Mouse (Mus musculus): ENCODE results near the gene Rbm4b. TPM values are rescaled to one million over a fixed set of nuclear protein-coding genes. Genes with fewer than 3 reads are reported as not detected.
A peak's percentile ranks its signal among the peaks of the same experiment; 100 is the strongest.
"Not testable (repeated sequence)": the region's sequence is repeated elsewhere in the genome, so short reads cannot be mapped to it uniquely, and the experiment has no call there.

Rbm4b gene
- polyA plus RNA-seq, 1 experiment, result 11.9 TPM

DNA sequence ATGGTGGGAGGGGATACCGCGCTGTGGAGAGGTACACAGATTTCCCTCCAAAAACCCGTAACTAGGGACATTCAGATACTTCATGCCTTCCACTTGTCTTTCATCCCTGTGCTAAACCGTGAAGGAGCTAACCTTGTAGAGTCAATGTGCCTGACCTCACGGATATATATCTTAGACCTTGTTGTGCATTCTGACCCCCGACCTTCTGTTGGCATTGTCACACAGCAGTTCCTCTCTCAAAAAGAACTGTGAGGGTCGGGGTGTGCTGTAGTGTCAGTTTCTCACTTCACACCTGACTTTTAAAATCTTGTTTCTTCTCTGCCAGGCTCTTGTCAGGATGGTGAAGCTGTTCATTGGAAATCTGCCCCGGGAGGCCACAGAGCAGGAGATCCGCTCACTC, 624 bp downstream of the Rbm4b start:
- H3K27ac ChIP-seq (ENCODE audit: insufficient read depth, low read length), result peak overlapping the region; percentile 23; the same call in 1 of the 2 replicates
- peaks cover 4% of the 10 kb centered on the region for H3K4me1 ChIP-seq (ENCODE audit: control insufficient read depth, insufficient read depth, low read length)
- peak overlapping the region; percentile 70 for H3K4me3 ChIP-seq (ENCODE audit: insufficient read depth, low read length)
- TF ChIP-seq POLR2A (IDR thresholded peaks at IDR 0.05; ENCODE audit: low read depth, low read length) (no peak), CTCF (IDR thresholded peaks at IDR 0.05; ENCODE audit: borderline replicate concordance, insufficient read depth, low read length) (no peak)

DNA sequence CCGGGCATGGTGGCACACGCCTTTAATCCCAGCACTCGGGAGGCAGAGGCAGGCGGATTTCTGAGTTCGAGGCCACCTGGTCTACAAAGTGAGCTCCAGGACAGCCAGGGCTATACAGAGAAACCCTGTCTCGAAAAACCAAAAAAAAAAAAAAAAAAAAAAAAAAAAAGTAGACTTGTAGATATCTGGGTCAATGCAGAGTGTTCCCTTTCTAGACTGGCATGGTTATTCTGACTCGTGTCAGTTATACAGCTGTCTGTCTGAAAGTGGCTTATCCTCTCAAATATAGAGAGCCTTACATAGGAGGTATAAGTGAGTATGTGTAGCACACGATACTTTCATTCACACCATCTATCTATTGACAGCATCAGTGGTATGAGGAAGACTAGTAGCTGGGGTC, 4.2 kb downstream of the Rbm4b start:
- not testable (repeated sequence) for H3K4me3 ChIP-seq (ENCODE audit: insufficient read depth, low read length); H3K4me1 ChIP-seq (ENCODE audit: control insufficient read depth, insufficient read depth, low read length); H3K27ac ChIP-seq (ENCODE audit: insufficient read depth, low read length)

DNA sequence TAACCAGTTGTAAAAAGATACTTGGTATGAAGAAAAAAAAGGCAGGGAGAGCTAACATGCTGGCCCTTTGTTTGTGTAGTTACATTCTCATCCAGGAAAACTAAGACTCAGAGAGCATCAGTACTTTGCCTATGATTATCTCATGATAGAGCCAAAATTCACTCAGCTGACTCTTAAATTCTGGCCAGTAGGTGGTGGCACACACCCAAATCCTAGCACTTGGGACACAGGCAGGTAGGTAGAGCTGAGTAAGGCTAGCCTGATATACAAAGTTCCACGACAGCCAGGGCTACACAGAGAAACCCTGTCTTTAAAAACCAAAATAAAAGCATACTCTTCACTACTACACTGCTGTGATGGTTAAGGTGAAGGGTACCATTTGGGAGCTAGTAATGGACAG, 6.6 kb downstream of the Rbm4b start:
- TF ChIP-seq CTCF (IDR thresholded peaks at IDR 0.05; ENCODE audit: borderline replicate concordance, insufficient read depth, low read length) (no peak), POLR2A (IDR thresholded peaks at IDR 0.05; ENCODE audit: low read depth, low read length) (no peak)
- Histone ChIP-seq H3K4me1 (ENCODE audit: control insufficient read depth, insufficient read depth, low read length) (peaks cover under 1% of the 10 kb centered on the region), H3K4me3 (ENCODE audit: insufficient read depth, low read length) (no peak overlapping the region), H3K27ac (ENCODE audit: insufficient read depth, low read length) (no peak overlapping the region)

GRCm38 (mm10) chr19:4767507-4768148, 11.3 kb downstream of the Rbm4b start:
- H3K4me3 ChIP-seq (ENCODE audit: insufficient read depth, low read length), result no peak overlapping the region
- no peaks in the 10 kb centered on the region for H3K4me1 ChIP-seq (ENCODE audit: control insufficient read depth, insufficient read depth, low read length)
- TF ChIP-seq POLR2A (IDR thresholded peaks at IDR 0.05; ENCODE audit: low read depth, low read length) (no peak), CTCF (IDR thresholded peaks at IDR 0.05; ENCODE audit: borderline replicate concordance, insufficient read depth, low read length) (no peak)
- no peak overlapping the region for H3K27ac ChIP-seq (ENCODE audit: insufficient read depth, low read length)

DNA sequence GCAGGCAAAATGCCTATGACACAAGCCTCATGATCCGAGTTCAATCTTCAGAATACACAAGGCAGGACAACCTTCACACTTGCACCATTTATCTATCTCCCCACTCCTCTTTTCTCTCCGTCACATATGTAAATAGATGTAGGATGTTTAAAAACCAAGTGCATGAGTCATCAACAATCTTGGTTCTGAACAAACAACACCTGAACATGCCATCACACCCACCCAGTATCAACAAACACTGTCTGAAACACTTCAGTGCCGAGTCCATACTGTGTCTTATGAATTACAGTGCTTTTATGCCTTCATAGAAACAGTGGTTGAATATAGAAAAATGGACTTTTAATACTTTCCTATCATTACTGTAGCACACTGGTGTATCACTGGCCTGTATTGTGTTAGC, 16.5 kb downstream of the Rbm4b start:
- H3K4me3 ChIP-seq (ENCODE audit: insufficient read depth, low read length), result no peak overlapping the region
- no peak overlapping the region for H3K27ac ChIP-seq (ENCODE audit: insufficient read depth, low read length)
- H3K4me1 ChIP-seq (ENCODE audit: control insufficient read depth, insufficient read depth, low read length), result no peaks in the 10 kb centered on the region
- TF ChIP-seq CTCF (IDR thresholded peaks at IDR 0.05; ENCODE audit: borderline replicate concordance, insufficient read depth, low read length) (no peak), POLR2A (IDR thresholded peaks at IDR 0.05; ENCODE audit: low read depth, low read length) (no peak)

DNA sequence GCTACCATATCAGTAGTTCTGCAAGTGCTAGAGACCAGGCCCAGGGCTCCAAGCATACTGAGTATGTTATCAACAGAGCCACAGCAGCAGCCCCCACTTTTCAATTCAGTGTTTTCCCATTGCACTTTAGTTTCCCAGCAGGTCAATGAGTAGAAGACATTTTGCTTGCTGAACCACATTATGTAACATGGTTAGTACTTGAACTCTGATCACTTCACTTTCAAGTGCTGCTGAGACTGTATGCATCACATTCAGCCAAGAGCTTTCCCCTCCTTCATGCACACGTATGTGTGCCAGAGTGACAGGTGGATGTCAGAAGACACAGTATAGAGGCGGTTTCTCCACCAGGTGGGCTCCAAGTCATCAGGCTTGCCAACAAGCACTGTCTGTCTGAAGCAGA, 26.6 kb downstream of the Rbm4b start:
- Histone ChIP-seq H3K27ac (ENCODE audit: insufficient read depth, low read length) (no peak overlapping the region), H3K4me3 (ENCODE audit: insufficient read depth, low read length) (no peak overlapping the region), H3K4me1 (ENCODE audit: control insufficient read depth, insufficient read depth, low read length) (no peaks in the 10 kb centered on the region)
- TF ChIP-seq POLR2A (IDR thresholded peaks at IDR 0.05; ENCODE audit: low read depth, low read length) (no peak), CTCF (IDR thresholded peaks at IDR 0.05; ENCODE audit: borderline replicate concordance, insufficient read depth, low read length) (no peak)

DNA sequence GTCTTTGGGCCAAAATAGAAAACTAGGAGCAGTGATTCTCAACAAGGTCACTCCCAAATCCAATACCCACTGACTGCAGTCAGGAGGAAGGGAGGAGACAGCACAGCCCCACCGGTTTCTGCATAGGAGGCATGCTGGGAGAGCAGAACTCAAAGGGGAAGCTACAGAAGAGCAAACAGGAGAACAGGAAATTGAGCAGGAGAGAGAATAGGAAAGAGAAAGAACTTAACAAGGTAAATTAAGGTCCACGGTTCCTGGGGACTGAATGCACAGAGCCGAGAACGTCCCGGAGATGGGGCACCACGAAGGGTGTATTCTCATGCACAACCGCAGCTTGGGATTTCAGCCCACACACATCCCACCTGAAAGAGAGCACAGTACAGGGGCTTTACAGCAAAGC, 28.9 kb downstream of the Rbm4b start:
- TF ChIP-seq POLR2A (IDR thresholded peaks at IDR 0.05; ENCODE audit: low read depth, low read length) (no peak), CTCF (IDR thresholded peaks at IDR 0.05; ENCODE audit: borderline replicate concordance, insufficient read depth, low read length) (no peak)
- H3K27ac ChIP-seq (ENCODE audit: insufficient read depth, low read length), result no peak overlapping the region
- H3K4me3 ChIP-seq (ENCODE audit: insufficient read depth, low read length), result no peak overlapping the region
- H3K4me1 ChIP-seq (ENCODE audit: control insufficient read depth, insufficient read depth, low read length), result no peaks in the 10 kb centered on the region

DNA sequence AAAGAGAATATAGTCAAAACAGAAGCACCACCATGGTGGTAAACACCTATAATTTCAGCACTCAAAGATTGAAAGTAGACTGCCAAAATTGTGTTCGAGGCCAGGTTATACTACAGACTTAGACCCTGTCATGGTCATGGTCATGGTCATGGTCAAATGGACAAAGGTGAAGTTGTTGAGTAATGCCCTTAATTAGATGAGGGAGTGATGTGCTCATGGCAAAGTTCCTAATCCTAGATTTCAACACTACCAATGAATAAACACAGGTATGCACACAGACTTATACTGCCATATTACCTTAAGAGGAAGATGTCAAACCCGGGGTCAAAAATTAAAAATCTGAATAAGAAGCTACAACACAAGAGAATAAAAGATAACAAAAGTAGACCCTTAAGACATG, 30.0 kb downstream of the Rbm4b start:
- H3K4me3 ChIP-seq (ENCODE audit: insufficient read depth, low read length), result no peak overlapping the region
- H3K4me1 ChIP-seq (ENCODE audit: control insufficient read depth, insufficient read depth, low read length), result 0 out of 2 replicates have a peak, but pooled peaks cover under 1% of the 10 kb centered on the region
- H3K27ac ChIP-seq (ENCODE audit: insufficient read depth, low read length), result no peak overlapping the region
- TF ChIP-seq CTCF (IDR thresholded peaks at IDR 0.05; ENCODE audit: borderline replicate concordance, insufficient read depth, low read length), result no peak
- no peak for TF ChIP-seq POLR2A (IDR thresholded peaks at IDR 0.05; ENCODE audit: low read depth, low read length)

DNA sequence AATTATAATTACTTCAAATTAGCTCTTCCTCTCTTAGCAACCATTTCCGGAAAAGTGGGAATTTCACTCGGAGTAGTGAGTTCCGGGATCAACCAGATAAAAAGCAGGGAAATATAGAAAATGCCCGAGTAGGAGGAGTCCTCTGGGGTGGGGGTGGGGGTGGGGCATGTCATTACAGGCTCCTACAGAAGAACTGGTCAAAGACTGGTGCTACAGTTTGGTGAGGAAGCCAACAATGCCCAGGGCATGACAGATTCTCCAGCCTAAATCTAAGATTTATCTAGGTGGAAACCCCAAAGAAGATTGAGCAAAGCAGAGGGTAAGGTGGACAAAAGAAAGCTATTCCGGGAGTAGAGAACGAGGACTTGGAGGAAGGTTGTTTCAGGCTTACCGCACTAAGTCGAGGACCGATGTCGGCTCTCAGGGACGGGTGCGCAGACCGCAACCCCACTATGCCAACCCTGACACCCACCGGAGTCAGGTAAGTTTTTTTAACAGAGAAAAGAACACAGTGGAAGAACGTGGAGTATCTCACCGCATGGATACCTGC, 37.1 kb downstream of the Rbm4b start:
- 0 out of 2 replicates have a peak, but pooled peaks cover 2% of the 10 kb centered on the region for H3K4me1 ChIP-seq (ENCODE audit: control insufficient read depth, insufficient read depth, low read length)
- peak overlapping the region; percentile 85 for H3K27ac ChIP-seq (ENCODE audit: insufficient read depth, low read length)
- peak; percentile 76; the same call in 1 of the 2 replicates for TF ChIP-seq POLR2A (IDR thresholded peaks at IDR 0.05; ENCODE audit: low read depth, low read length)
- TF ChIP-seq CTCF (IDR thresholded peaks at IDR 0.05; ENCODE audit: borderline replicate concordance, insufficient read depth, low read length), result no peak
- peak overlapping the region; percentile 96 for H3K4me3 ChIP-seq (ENCODE audit: insufficient read depth, low read length)

- Histone ChIP-seq H3K4me1 (ENCODE audit: control insufficient read depth, insufficient read depth, low read length) (0 out of 2 replicates have a peak, but pooled peaks cover 2% of the 10 kb centered on the region), H3K27ac (ENCODE audit: insufficient read depth, low read length) (peak within 1 kb of the TSS; percentile 85), H3K4me3 (ENCODE audit: insufficient read depth, low read length) (peak within 1 kb of the TSS; percentile 96)
- TF ChIP-seq POLR2A (IDR thresholded peaks at IDR 0.05; ENCODE audit: low read depth, low read length) (peak; percentile 77), CTCF (IDR thresholded peaks at IDR 0.05; ENCODE audit: borderline replicate concordance, insufficient read depth, low read length) (no peak)
Observed at GRCm38 (mm10) chr19:4793831-4794422, 37.6 kb downstream of the Rbm4b start, which contains the start of gene Rbm4. Gene Rbm4 (minus strand): TSS chr19:4793901.
